In genomic region chr2:28216211-28216775, GRCm38 (mm10) we compare ENCODE assay signal across 22 mouse cellular contexts.
"Had no signal": no experiment of that assay in that cellular context is flagged by ENCODE, and none has a peak within 500 bp of the region (broad histone marks: within the 10 kb centered on the region; RNA-seq: fewer than 3 reads in every experiment).

No protein-coding gene starts in this region.

- H3K27me3 ChIP-seq: limb, embryonic 12.5 days; limb, embryonic 15.5 days; midbrain, embryonic 12.5 days; midbrain, embryonic 15.5 days; neural tube, embryonic 12.5 days; neural tube, embryonic 15.5 days had no signal

- H3K4me3 ChIP-seq: limb, embryonic 12.5 days; limb, embryonic 15.5 days; midbrain, embryonic 12.5 days; midbrain, embryonic 15.5 days; neural tube, embryonic 12.5 days; neural tube, embryonic 15.5 days had no signal

- H3K27ac ChIP-seq: limb, embryonic 12.5 days; limb, embryonic 15.5 days; liver, embryonic 14.5 days; macrophage; midbrain, embryonic 12.5 days; midbrain, embryonic 15.5 days; neural tube, embryonic 12.5 days; neural tube, embryonic 15.5 days; stomach, postnatal 0 days had no signal

- H3K9ac ChIP-seq: limb, embryonic 12.5 days; limb, embryonic 15.5 days; liver, embryonic 14.5 days; liver, postnatal 0 days; lung, embryonic 14.5 days; midbrain, embryonic 12.5 days; midbrain, embryonic 15.5 days; neural tube, embryonic 12.5 days; neural tube, embryonic 15.5 days had no signal

- DNase-seq: kidney, adult 2 months; kidney, postnatal 14 days; left cerebral cortex, postnatal 4 days; liver, postnatal 0 days; lung, embryonic 14.5 days; right cerebral cortex, adult 18-20 months; right cerebral cortex, postnatal 14 days; right cerebral cortex, postnatal 4 days; thymus, adult 2 months; thymus, postnatal 14 days; thymus, postnatal 4 days had no signal

- ATAC-seq: liver, postnatal 0 days; lung, postnatal 0 days; midbrain, embryonic 15.5 days had no signal

- H3K4me2 ChIP-seq: limb, embryonic 12.5 days; limb, embryonic 15.5 days; liver, embryonic 11.5 days; lung, embryonic 14.5 days; midbrain, embryonic 12.5 days; midbrain, embryonic 15.5 days; neural tube, embryonic 12.5 days; neural tube, embryonic 15.5 days had no signal

- H3K9me3 ChIP-seq: limb, embryonic 12.5 days; limb, embryonic 15.5 days; midbrain, embryonic 12.5 days; midbrain, embryonic 15.5 days; neural tube, embryonic 12.5 days; neural tube, embryonic 15.5 days had no signal
